Mouse (Mus musculus): ENCODE measurements around the gene Xrcc6.
A peak's percentile ranks its signal among the peaks of the same experiment; 100 is the strongest.

Xrcc6 gene

GRCm38 (mm10) chr15:82081161-82081560 is 93.5 kb downstream of the Xrcc6 start:
- peak; percentile 61 for DNase-seq (ENCODE audit: low read depth, low spot score)

GRCm38 (mm10) chr15:82085606-82086005 is 98.0 kb downstream of the Xrcc6 start:
- DNase-seq (ENCODE audit: low read depth, low spot score): no peak

- no peak for DNase-seq (ENCODE audit: low read depth, low spot score)
These were observed 98.5 kb downstream of the Xrcc6 start for GRCm38 (mm10) chr15:82086131-82086530.

- DNase-seq (ENCODE audit: low read depth, low spot score): no peak
These were observed 99.6 kb downstream of the Xrcc6 start for GRCm38 (mm10) chr15:82087266-82087665.

Measured in CD4-positive, CD25-positive, alpha-beta regulatory T cell, adult 2 months (primary cell).